Mouse (Mus musculus): ENCODE results near the gene Hnrnpab. TPM values are rescaled to one million over a fixed set of nuclear protein-coding genes. Genes with fewer than 3 reads are reported as not detected.
"Not testable (repeated sequence)": the region's sequence is repeated elsewhere in the genome, so short reads cannot be mapped to it uniquely, and the experiment has no call there.

Gene Hnrnpab
- total RNA-seq, 2 experiments from 2014 or later, result 238 to 239 TPM

- DNase-seq (ENCODE audit: low spot score in 2 of 2), result peak; percentile 94
These were observed 29.1 kb upstream of the Hnrnpab start, which contains the start of gene Rmnd5b for GRCm38 (mm10) chr11:51635525-51636322. Gene Rmnd5b (minus strand): TSS chr11:51635896.

DNA sequence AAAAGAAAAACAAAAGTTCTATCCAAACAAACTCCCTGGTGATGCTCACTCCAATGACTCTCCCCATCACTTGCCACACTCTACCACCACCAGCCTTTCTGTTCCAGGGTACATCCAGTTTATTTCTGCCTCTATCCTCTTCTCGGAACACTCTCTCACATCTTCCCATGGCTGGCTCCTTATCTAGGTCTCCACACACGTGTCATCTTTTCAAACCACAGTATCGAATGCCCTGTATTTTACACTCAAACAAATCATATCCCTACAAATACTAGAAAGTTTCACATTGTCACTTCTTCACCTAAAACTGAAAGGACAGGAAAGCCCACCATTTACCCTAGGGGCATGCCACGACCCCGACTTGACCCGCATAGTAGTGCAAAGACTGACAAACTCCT lies 28.5 kb upstream of the Hnrnpab start:
- no peak for DNase-seq (ENCODE audit: low spot score in 2 of 2)

DNA sequence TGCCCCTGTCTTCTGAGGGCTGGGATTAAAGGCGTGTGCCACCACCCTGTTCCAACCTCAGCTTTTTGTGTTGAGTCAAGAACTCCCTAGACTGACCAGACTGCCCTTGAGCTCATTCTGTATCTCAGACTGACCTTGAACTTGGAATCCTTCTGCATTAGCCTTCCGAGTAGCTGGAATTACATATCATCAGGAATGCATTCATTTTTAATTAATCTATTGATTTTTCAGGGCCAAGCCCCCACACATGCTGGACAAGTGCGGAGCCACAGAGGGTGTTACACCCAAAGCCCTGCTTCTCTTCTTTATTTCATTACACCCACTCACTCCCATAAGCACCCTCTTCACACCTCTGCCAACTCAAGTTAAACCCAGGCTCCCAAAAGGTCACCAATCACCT lies 27.1 kb upstream of the Hnrnpab start:
- no peak for DNase-seq (ENCODE audit: low spot score in 2 of 2)

- not testable (repeated sequence) for DNase-seq (ENCODE audit: low spot score in 2 of 2)
These were observed 26.6 kb upstream of the Hnrnpab start for GRCm38 (mm10) chr11:51633200-51633599.

DNA sequence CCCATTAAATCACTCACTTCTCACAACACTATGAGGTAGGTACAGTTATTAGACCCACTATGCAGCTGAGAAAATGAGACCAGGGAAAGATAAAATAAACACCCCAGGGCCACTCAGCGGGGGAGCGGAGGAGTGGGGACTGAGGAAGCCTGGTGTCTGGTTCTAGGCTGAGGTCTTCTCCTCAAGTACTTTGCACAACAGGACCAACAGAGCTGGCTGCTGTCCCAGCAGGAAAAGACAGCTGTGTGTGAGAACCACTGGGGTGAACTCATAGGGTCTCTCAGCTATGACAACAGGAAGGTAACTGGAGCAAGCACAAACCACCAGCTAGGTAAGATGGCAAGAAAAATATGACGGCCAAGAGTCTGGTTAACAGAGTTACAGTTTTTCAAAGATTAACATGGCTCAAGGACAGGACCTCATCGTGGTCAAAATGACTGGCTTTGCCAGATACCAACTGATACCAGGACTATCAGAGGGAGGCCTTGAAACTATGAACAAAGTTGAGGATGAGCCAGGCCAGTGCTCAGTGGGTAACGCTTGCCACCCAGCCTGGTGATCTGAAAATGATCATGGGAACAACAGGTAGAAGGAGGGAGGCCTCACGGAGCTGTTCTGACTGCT lies 25.6 kb upstream of the Hnrnpab start:
- DNase-seq (ENCODE audit: low spot score in 2 of 2), result no peak

DNA sequence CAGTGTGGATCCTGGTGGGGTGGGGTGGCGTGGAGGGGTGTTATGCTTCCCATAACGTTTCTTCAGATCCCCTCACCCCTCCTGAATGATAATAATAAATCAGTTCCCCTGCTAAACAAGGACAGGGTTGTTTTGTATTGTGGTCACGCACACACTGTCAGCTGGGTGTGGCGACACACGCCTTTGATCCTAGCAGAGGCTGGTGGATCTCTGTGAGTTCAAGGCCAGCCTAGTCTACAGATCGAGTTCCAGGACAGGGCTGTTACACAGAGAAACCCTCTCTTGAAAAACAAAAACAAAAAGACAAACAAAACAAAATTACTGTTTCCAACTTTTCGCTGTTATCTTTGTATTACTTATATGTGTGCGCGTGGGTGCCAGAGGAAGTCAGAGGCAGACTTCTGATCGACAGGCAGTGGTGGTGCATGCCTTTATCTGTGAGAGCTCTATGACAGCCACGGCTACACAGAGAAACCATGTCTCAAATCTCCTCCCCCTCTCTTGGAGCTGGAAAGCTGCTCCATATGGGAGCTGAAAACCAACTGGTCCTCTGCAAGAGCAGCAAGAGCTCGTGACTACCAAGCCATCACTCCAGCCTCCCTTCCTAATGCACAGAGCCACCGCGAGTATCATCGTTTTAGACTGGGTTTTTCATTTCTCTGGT lies 23.1 kb upstream of the Hnrnpab start:
- DNase-seq (ENCODE audit: low spot score in 2 of 2), result no peak

DNA sequence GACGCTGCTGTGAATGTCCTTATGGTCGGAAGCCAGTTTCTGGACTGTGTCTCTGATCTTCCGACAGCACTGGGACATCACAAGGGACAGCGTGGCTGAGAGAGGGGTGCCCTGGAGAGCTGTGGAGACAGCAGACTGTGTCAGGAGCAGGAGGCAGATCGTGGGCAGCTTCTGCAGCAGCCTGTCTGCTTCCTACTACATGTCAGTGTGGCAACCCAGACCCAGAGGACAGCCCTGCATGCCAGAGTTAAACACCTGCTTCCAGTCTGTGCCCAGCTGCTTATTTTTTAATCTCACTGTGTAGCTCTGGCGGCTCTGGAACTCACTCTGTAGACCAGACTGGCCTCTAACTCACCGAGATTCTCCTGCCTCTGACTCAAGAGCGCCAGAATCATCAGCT lies 21.3 kb upstream of the Hnrnpab start:
- DNase-seq (ENCODE audit: low spot score in 2 of 2), result no peak

DNA sequence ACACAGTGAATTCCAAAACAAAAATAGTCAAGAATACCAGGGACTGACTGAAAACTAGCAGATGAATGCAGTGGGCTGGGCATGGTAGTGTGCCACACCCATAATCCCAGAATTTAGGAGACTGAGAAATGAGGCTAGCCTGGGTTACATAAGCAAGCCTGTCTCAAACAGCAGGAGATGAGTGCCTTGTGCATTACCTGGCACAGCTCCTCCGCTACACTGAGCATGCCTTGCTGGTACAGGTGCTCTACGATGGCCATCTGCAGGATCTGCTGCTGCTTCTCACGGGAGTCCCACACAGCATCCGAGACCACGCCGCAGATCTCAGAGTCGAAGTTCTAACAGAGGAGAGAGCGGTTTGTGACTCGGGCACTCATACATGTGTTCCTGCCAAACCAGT lies 20.8 kb upstream of the Hnrnpab start:
- no peak for DNase-seq (ENCODE audit: low spot score in 2 of 2)

DNA sequence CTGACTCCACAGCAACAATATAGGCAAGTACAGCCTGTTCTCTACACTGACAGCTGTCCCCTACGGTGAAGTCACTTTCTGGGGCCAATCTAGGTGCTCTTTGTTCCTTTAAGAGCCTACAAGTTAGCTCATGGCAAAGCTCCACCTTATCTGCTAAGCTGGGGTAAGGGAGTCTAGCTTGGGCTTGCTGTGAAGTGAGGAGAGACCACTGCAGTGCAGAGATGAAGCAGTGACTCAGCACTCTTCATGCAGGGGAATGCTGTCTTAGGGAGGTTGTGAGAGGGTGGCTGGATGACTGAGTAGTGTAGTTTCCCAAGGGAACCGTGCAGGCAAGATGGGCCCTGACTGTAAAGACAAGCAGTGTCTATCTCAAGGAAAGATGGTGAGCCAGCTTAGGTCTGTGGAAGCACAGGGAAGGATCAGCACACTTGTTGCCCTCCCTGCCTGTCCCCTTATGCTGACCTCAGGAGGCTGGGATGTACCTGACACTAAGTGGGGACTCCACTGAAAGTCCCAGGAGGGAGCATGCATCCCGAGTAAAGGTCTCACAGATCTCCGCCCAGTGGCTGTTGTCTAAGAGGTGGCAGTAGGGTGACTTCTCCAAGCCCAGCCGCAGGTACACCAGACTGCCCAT lies 18.7 kb upstream of the Hnrnpab start:
- DNase-seq (ENCODE audit: low spot score in 2 of 2), result no peak

DNA sequence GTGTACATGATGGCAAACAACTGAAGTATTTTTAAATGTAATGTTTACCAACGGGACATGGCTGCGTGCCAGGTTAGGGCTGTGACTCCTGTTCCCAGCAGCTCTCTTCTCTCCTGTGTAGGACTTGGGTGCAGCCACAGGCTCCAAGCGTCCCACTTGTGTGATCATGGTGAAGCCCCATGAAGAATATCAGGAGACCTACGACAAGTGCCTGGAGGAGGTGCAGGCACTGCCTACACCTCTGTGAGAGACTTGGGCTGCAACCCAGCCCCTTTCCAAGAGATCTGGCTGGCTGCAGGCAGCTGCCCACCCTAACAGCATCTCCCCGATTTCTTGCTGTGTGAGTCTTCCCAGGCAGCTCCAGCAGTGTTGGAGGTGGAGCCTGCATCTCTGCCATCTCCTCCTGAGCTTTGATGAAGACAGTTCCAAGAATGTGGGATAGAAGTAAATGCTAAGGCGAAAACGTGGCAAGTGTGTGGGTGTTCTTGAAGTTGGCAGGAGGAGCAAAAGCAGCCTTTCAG lies 16.4 kb upstream of the Hnrnpab start:
- DNase-seq (ENCODE audit: low spot score in 2 of 2), result no peak

DNA sequence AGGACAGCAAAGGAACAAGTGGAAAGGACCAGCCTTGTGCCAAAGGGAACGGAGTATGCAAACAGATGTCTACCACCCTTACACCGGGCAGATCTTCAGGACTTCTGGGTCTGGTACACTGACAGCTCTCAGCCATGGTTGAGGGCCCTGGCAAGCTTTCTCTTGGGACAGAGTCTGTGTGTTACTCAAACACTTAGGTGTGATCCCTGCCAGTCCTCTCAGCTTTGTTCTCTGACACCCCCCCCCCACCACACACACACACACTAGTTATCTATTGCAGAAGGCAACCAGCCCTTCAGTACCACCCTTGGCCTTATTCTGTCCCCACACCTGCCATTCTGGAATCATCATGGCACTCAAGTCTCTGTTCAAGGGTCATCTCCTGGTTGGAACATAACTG lies 15.1 kb upstream of the Hnrnpab start:
- DNase-seq (ENCODE audit: low spot score in 2 of 2), result no peak

- DNase-seq (ENCODE audit: low spot score in 2 of 2), result no peak
These were observed 13.4 kb upstream of the Hnrnpab start for GRCm38 (mm10) chr11:51620084-51620483.

GRCm38 (mm10) chr11:51619409-51620060 lies 12.9 kb upstream of the Hnrnpab start, which contains the start of gene Nhp2:
Gene Nhp2 (plus strand): TSS chr11:51619735.
- peak; percentile 92 to 93 for DNase-seq (ENCODE audit: low spot score in 2 of 2)

DNA sequence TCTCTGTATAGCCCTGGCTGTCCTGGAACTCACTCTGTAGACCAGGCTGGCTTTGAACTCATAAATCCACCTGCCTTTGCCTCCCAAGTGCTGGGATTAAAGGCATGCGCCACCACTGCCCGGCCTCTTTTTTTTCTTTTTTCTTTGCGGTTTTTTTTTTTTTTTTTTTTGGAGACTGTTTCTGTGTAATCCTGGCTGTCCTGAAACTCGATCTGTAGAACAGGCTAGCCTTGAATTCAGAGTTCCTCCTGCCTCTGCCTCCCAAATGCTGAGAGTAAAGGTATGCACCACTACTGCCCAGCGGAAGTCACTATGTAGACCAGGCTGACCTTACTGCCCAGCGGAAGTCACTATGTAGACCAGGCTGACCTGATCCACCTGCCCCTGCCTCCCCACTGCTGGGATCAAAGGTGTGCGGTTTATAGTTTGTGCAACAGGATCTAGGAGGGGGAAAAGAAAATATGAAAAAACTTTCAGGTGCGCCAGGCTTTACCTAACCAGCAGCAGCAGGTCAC lies 12.3 kb upstream of the Hnrnpab start:
- DNase-seq (ENCODE audit: low spot score in 2 of 2), result no peak

GRCm38 (mm10) chr11:51617693-51618092 lies 11.0 kb upstream of the Hnrnpab start:
- peak; percentile 72 to 80 for DNase-seq (ENCODE audit: low spot score in 2 of 2)

DNA sequence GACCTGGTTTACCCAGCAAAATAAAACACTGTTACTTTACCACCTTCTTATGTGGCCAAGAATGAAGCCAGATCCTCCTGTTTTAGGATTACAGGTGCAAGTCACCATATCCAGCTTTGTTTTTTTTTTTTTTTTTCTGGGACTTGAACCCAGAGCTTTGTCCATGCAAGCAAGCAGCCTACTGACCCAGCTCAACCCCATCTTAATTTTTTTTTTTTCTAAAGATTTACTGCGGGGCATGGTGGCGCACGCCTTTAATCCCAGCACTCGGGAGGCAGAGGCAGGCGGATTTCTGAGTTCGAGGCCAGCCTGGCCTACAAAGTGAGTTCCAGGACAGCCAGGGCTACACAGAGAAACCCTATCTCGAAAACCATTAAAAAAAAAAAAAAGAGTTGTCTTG lies 9.5 kb upstream of the Hnrnpab start:
- DNase-seq (ENCODE audit: low spot score in 2 of 2), result not testable (repeated sequence)

GRCm38 (mm10) chr11:51615601-51616000 lies 9.0 kb upstream of the Hnrnpab start:
- DNase-seq (ENCODE audit: low spot score in 2 of 2), result peak in 1 of 2 experiments; percentile 49

DNA sequence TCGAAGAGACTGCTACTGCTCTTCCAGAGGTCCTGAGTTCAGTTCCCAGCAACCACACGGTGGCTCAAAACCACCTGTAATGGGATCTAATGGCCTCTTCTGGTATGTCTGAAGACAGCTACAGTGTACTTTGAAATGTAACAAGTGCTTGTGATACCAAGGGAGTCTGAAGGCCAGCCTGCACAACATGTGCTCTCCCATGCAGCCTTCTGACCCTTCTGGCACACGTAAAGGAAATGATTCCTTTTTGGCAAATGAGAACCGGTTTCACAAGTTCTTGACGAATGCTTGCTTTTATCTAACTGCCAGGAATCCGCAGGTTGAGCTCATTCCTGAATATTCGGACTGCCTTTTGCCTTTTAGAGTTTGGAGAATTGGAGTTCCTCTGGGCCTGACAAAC lies 8.5 kb upstream of the Hnrnpab start:
- no peak for DNase-seq (ENCODE audit: low spot score in 2 of 2)

DNA sequence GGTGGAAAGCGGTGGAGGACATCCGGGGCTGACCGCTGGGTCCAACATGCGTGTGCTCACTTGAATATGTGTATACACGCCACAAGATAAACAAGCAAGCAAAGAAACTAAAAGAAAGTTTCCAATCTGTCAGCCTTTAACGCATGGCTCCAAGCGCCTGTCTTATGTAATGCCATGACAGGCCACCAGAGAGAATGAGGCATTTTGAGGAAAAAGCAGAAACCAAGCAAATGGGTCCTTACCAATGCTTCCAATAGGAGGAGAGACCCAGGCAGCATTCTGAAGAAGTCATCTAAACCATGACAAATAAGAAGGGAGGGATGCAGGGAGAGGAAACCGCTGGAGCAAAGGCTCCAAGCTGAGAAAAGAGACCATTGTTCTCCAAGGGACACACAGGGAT lies 7.6 kb upstream of the Hnrnpab start:
- no peak for DNase-seq (ENCODE audit: low spot score in 2 of 2)

GRCm38 (mm10) chr11:51609940-51610339 lies 3.3 kb upstream of the Hnrnpab start:
- DNase-seq (ENCODE audit: low spot score in 2 of 2), result not testable (repeated sequence)

Data from layer of hippocampus, postnatal 10 days (tissue).